Mouse (Mus musculus): ENCODE data around the gene Crybg3. TPM values are rescaled to one million over a fixed set of nuclear protein-coding genes. Genes with fewer than 3 reads are reported as not detected.
A peak's percentile ranks its signal among the peaks of the same experiment; 100 is the strongest.

Gene Crybg3
- polyA plus RNA-seq (2016; fragmentation: Nextera tagmentation; extraction: Ambion mirVana), result 4.9 and 6.6 TPM in 2 replicates

- Histone ChIP-seq H3K4me2 (replicated peaks) (peak within 1 kb of the TSS; percentile 80), H3K9ac (peak within 1 kb of the TSS; percentile 80), H3K4me3 (peak within 1 kb of the TSS; percentile 73), H3K4me1 (peaks cover 10% of the 10 kb centered on the region), H3K27ac (peak within 1 kb of the TSS; percentile 37; the same call in 1 of the 2 replicates), H3K36me3 (no peaks in the 10 kb centered on the region), H3K27me3 (replicated peaks) (no peaks in the 10 kb centered on the region), H3K9me3 (no peaks in the 10 kb centered on the region)
- under 1% methylated on average over 88 of the region's 90 CpGs for WGBS
- ATAC-seq (ENCODE audit: low FRiP score, low read depth), result peak; percentile 86
Observed at GRCm38 (mm10) chr16:59600311-59601251, at the start of gene Crybg3. TSS of gene Crybg3 (minus strand) at chr16:59600979.

- 46% methylated on average over 2 of the region's 2 CpGs for WGBS
- Histone ChIP-seq H3K36me3 (no peaks in the 10 kb centered on the region), H3K27ac (no peak overlapping the region), H3K4me3 (no peak overlapping the region), H3K9me3 (no peaks in the 10 kb centered on the region), H3K9ac (no peak overlapping the region), H3K27me3 (replicated peaks) (no peaks in the 10 kb centered on the region), H3K4me2 (replicated peaks) (no peak overlapping the region), H3K4me1 (no peaks in the 10 kb centered on the region)
- no peak for ATAC-seq (ENCODE audit: low FRiP score, low read depth)
Observed at GRCm38 (mm10) chr16:59643766-59644165, 43.0 kb upstream of the Crybg3 start.

GRCm38 (mm10) chr16:59639985-59640384, 39.2 kb upstream of the Crybg3 start:
- Histone ChIP-seq H3K4me3 (no peak overlapping the region), H3K4me1 (no peaks in the 10 kb centered on the region), H3K36me3 (no peaks in the 10 kb centered on the region), H3K9ac (no peak overlapping the region), H3K27me3 (replicated peaks) (no peaks in the 10 kb centered on the region), H3K4me2 (replicated peaks) (no peak overlapping the region; the same call in 1 of the 2 replicates), H3K9me3 (no peaks in the 10 kb centered on the region), H3K27ac (no peak overlapping the region)
- ATAC-seq (ENCODE audit: low FRiP score, low read depth), result no peak
- WGBS, result 94% methylated on average over 3 of the region's 3 CpGs

- peak; percentile 97 for ATAC-seq (ENCODE audit: low FRiP score, low read depth)
- peak within 1 kb of the TSS; percentile 65 for H3K4me3 ChIP-seq
- H3K4me2 ChIP-seq (replicated peaks), result peak within 1 kb of the TSS; percentile 65
- under 1% methylated on average over 46 of the region's 46 CpGs for WGBS
- no peaks in the 10 kb centered on the region for H3K36me3 ChIP-seq
- H3K27me3 ChIP-seq (replicated peaks), result no peaks in the 10 kb centered on the region
- no peaks in the 10 kb centered on the region for H3K9me3 ChIP-seq
- no peaks in the 10 kb centered on the region for H3K4me1 ChIP-seq
- peak within 1 kb of the TSS; percentile 57 for H3K9ac ChIP-seq
- peak within 1 kb of the TSS; percentile 96 for H3K27ac ChIP-seq
Observed at GRCm38 (mm10) chr16:59639102-59639691, 38.4 kb upstream of the Crybg3 start, which contains the start of gene Arl6. TSS of gene Arl6 (minus strand) at chr16:59639391.

GRCm38 (mm10) chr16:59634598-59634997, 33.8 kb upstream of the Crybg3 start:
- no peak overlapping the region for H3K9ac ChIP-seq
- no peak overlapping the region for H3K4me3 ChIP-seq
- H3K9me3 ChIP-seq, result no peaks in the 10 kb centered on the region
- H3K36me3 ChIP-seq, result peaks cover 4% of the 10 kb centered on the region
- H3K27ac ChIP-seq, result no peak overlapping the region
- ATAC-seq (ENCODE audit: low FRiP score, low read depth), result no peak
- WGBS, result 88% methylated on average over 2 of the region's 2 CpGs
- H3K27me3 ChIP-seq (replicated peaks), result no peaks in the 10 kb centered on the region
- H3K4me1 ChIP-seq, result no peaks in the 10 kb centered on the region
- H3K4me2 ChIP-seq (replicated peaks), result no peak overlapping the region

GRCm38 (mm10) chr16:59621554-59621953, 20.8 kb upstream of the Crybg3 start:
- Histone ChIP-seq H3K4me2 (replicated peaks) (no peak overlapping the region), H3K36me3 (no peaks in the 10 kb centered on the region), H3K4me1 (no peaks in the 10 kb centered on the region), H3K9ac (no peak overlapping the region), H3K4me3 (no peak overlapping the region), H3K27me3 (replicated peaks) (no peaks in the 10 kb centered on the region), H3K9me3 (no peaks in the 10 kb centered on the region), H3K27ac (no peak overlapping the region)
- WGBS, result 96% methylated on average over 2 of the region's 2 CpGs
- no peak for ATAC-seq (ENCODE audit: low FRiP score, low read depth)

- Histone ChIP-seq H3K27me3 (replicated peaks) (no peaks in the 10 kb centered on the region), H3K27ac (no peak overlapping the region), H3K4me1 (no peaks in the 10 kb centered on the region), H3K4me2 (replicated peaks) (no peak overlapping the region), H3K9ac (no peak overlapping the region), H3K36me3 (no peaks in the 10 kb centered on the region), H3K9me3 (no peaks in the 10 kb centered on the region), H3K4me3 (no peak overlapping the region)
- peak; percentile 71; the same call in 1 of the 2 replicates for ATAC-seq (ENCODE audit: low FRiP score, low read depth)
- WGBS, result 38% methylated on average over 3 of the region's 3 CpGs
Observed at GRCm38 (mm10) chr16:59617167-59617566, 16.4 kb upstream of the Crybg3 start.

GRCm38 (mm10) chr16:59615675-59616074, 14.9 kb upstream of the Crybg3 start:
- WGBS, result 71% methylated on average over 3 of the region's 3 CpGs
- no peaks in the 10 kb centered on the region for H3K4me1 ChIP-seq
- no peaks in the 10 kb centered on the region for H3K27me3 ChIP-seq (replicated peaks)
- no peak overlapping the region for H3K4me3 ChIP-seq
- H3K36me3 ChIP-seq, result peaks cover 5% of the 10 kb centered on the region; the same call in 1 of the 2 replicates
- H3K9me3 ChIP-seq, result no peaks in the 10 kb centered on the region
- H3K4me2 ChIP-seq (replicated peaks), result no peak overlapping the region
- H3K9ac ChIP-seq, result no peak overlapping the region
- no peak for ATAC-seq (ENCODE audit: low FRiP score, low read depth)
- no peak overlapping the region for H3K27ac ChIP-seq

GRCm38 (mm10) chr16:59610750-59611149, 10.0 kb upstream of the Crybg3 start:
- 88% methylated on average over 1 of the region's 1 CpGs for WGBS
- ATAC-seq (ENCODE audit: low FRiP score, low read depth), result no peak
- Histone ChIP-seq H3K36me3 (peaks cover 5% of the 10 kb centered on the region; the same call in 1 of the 2 replicates), H3K9me3 (no peaks in the 10 kb centered on the region), H3K27me3 (replicated peaks) (no peaks in the 10 kb centered on the region), H3K4me1 (no peaks in the 10 kb centered on the region), H3K4me3 (no peak overlapping the region), H3K9ac (no peak overlapping the region), H3K27ac (no peak overlapping the region), H3K4me2 (replicated peaks) (no peak overlapping the region)

GRCm38 (mm10) chr16:59604078-59604781, 3.5 kb upstream of the Crybg3 start:
- Histone ChIP-seq H3K36me3 (no peaks in the 10 kb centered on the region), H3K4me2 (replicated peaks) (peak overlapping the region; percentile 48), H3K27me3 (replicated peaks) (no peaks in the 10 kb centered on the region), H3K27ac (no peak overlapping the region), H3K9ac (no peak overlapping the region), H3K9me3 (no peaks in the 10 kb centered on the region), H3K4me3 (0 out of 2 replicates have a peak overlapping the region, but pooled peaks have one; percentile 2), H3K4me1 (peaks cover 10% of the 10 kb centered on the region)
- WGBS, result 23% methylated on average over 15 of the region's 15 CpGs
- peak; percentile 63 for ATAC-seq (ENCODE audit: low FRiP score, low read depth)

GRCm38 (mm10) chr16:59599411-59600265, 1.1 kb downstream of the Crybg3 start:
- Histone ChIP-seq H3K9ac (no peak overlapping the region), H3K27me3 (replicated peaks) (no peaks in the 10 kb centered on the region), H3K9me3 (no peaks in the 10 kb centered on the region), H3K36me3 (no peaks in the 10 kb centered on the region), H3K27ac (no peak overlapping the region), H3K4me1 (peaks cover 10% of the 10 kb centered on the region), H3K4me3 (peak overlapping the region; percentile 73), H3K4me2 (replicated peaks) (peak overlapping the region; percentile 80)
- WGBS, result 17% methylated on average over 17 of the region's 17 CpGs
- ATAC-seq (ENCODE audit: low FRiP score, low read depth), result no peak
